Mouse (Mus musculus) heart, adult 2 months (tissue): Measurements from ENCODE around the gene Dnah1.

ENCODE experiments used
- CTCF ChIP-seq: fragments of 200-600 bp; IDR thresholded peaks from 2 replicates; pipeline ENCODE4 v1.8.1; 2022; ENCODE audit warnings: antibody characterized with exemption, mild to moderate bottlenecking, moderate library complexity
- EP300 ChIP-seq: fragments of 200-500 bp; IDR thresholded peaks from 2 replicates; pipeline ENCODE4 v1.6.1; 2011; ENCODE audit warnings: low read depth, low read length, control low read depth; ENCODE audit not compliant: insufficient read depth
- POLR2A ChIP-seq: fragments of 200-500 bp; IDR thresholded peaks from 2 replicates; pipeline ENCODE4 v1.6.1; 2011; ENCODE audit warnings: mild to moderate bottlenecking, low read depth, low read length, control low read depth; ENCODE audit not compliant: insufficient read depth

DNA sequence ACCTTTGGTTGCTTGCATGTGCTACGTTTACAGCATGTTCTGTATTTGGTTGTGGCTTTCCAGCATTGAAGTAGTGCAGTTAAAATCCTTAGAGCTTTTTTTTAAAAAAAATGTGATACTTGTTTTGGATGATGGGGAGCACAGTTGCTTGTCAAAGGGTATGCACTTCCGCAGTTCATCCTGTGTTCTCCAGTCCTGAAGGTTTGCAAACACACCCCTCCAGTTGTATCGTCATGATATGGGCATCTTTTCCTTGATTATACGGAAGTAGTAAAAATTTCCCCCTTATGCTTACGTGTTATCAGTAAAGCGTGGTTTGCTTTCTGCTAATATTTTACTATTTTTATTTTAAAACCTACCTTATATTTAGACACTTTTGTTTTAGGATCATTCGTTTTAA, 13.7 kb upstream of the Dnah1 start:
- TF ChIP-seq EP300 (no peak), CTCF (no peak), POLR2A (no peak)
